Mouse (Mus musculus): ENCODE data around the gene Otc.

DNA sequence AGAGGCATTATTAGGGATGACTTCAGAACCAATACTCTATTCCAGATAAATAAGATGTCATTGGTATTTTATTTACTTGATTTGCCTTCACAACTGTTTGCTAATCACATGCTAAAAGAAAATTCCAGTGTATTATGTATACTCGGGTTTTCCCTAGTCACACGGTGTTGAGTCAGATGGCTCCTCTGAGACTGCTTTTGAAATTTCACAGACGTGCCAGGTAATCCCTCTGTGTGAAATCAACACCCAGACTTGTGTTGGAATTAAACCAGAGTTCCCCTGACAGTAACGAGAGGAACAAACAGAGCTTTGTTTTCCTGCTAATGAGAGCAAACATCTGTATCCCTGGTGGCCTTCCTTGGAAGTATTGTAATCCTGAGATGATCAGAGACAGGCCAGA is 103.8 kb downstream of the Otc start:
- TF ChIP-seq CTCF (IDR thresholded peaks at IDR 0.05; ENCODE audit: low read depth, low read length) (no peak), GATA1 (IDR thresholded peaks at IDR 0.05; ENCODE audit: borderline replicate concordance, low read length) (no peak)

All from G1E (cell line).